Mouse (Mus musculus): ENCODE data around the gene Hrc. TPM values are rescaled to one million over a fixed set of nuclear protein-coding genes. Genes with fewer than 3 reads are reported as not detected.

Gene Hrc
- polyA plus RNA-seq, 1 experiment from 2014 or later = 1.9 TPM

Other genes with a start within 250 kb of the Hrc start
- gene Rcn3, start 243.1 kb upstream of the Hrc start, polyA plus RNA-seq (2016; fragmentation: Nextera tagmentation; extraction: Ambion mirVana) = 261 and 271 TPM in 2 replicates
- gene Fcgrt, start 231.4 kb upstream of the Hrc start, polyA plus RNA-seq (2016; fragmentation: Nextera tagmentation; extraction: Ambion mirVana) = 12.3 and 13.4 TPM in 2 replicates
- gene Rps11, start 210.9 kb upstream of the Hrc start, polyA plus RNA-seq (2016; fragmentation: Nextera tagmentation; extraction: Ambion mirVana) = 1,572 and 1,576 TPM in 2 replicates
- 1,352 and 1,447 TPM in 2 replicates for gene Rpl13a, start 206.5 kb upstream of the Hrc start, polyA plus RNA-seq (2016; fragmentation: Nextera tagmentation; extraction: Ambion mirVana)
- 0.32 TPM in 1 of 2 replicates, not detected in the other for gene Gm45713, start 199.1 kb upstream of the Hrc start, polyA plus RNA-seq (2016; fragmentation: Nextera tagmentation; extraction: Ambion mirVana)
- gene Flt3l, start 198.9 kb upstream of the Hrc start, polyA plus RNA-seq (2016; fragmentation: Nextera tagmentation; extraction: Ambion mirVana) = 0.71 and 0.83 TPM in 2 replicates
- 91.8 and 93.0 TPM in 2 replicates for gene Pih1d1, start 181.0 kb upstream of the Hrc start, polyA plus RNA-seq (2016; fragmentation: Nextera tagmentation; extraction: Ambion mirVana)
- gene Aldh16a1, start 180.7 kb upstream of the Hrc start, polyA plus RNA-seq (2016; fragmentation: Nextera tagmentation; extraction: Ambion mirVana) = 51.4 and 53.8 TPM in 2 replicates
- 0.17 and 0.25 TPM in 2 replicates for gene Slc17a7, start 171.3 kb upstream of the Hrc start, polyA plus RNA-seq (2016; fragmentation: Nextera tagmentation; extraction: Ambion mirVana)
- gene Gfy, start 155.7 kb upstream of the Hrc start, polyA plus RNA-seq (2016; fragmentation: Nextera tagmentation; extraction: Ambion mirVana) = not detected in 2 replicates
- not detected in 2 replicates for gene Pth2, start 154.3 kb upstream of the Hrc start, polyA plus RNA-seq (2016; fragmentation: Nextera tagmentation; extraction: Ambion mirVana)
- 1.0 and 1.7 TPM in 2 replicates for gene Ccdc155, start 130.4 kb upstream of the Hrc start, polyA plus RNA-seq (2016; fragmentation: Nextera tagmentation; extraction: Ambion mirVana)
- gene Dkkl1, start 123.1 kb upstream of the Hrc start, polyA plus RNA-seq (2016; fragmentation: Nextera tagmentation; extraction: Ambion mirVana) = 0.80 and 1.2 TPM in 2 replicates
- gene Tead2, start 119.5 kb upstream of the Hrc start, polyA plus RNA-seq (2016; fragmentation: Nextera tagmentation; extraction: Ambion mirVana) = 316 and 326 TPM in 2 replicates
- 1.6 TPM in 2 replicates for gene Cd37, start 96.2 kb upstream of the Hrc start, polyA plus RNA-seq (2016; fragmentation: Nextera tagmentation; extraction: Ambion mirVana)
- gene Slc6a16, start 94.2 kb upstream of the Hrc start, polyA plus RNA-seq (2016; fragmentation: Nextera tagmentation; extraction: Ambion mirVana) = 0.18 and 0.42 TPM in 2 replicates
- gene Slc6a21, start 57.8 kb upstream of the Hrc start, polyA plus RNA-seq (2016; fragmentation: Nextera tagmentation; extraction: Ambion mirVana) = not detected in 2 replicates
- gene Trpm4, start 1.5 kb upstream of the Hrc start, polyA plus RNA-seq (2016; fragmentation: Nextera tagmentation; extraction: Ambion mirVana) = 14.0 and 16.1 TPM in 2 replicates
- 6.4 and 8.4 TPM in 2 replicates for gene Ppfia3, start 31.7 kb downstream of the Hrc start, polyA plus RNA-seq (2016; fragmentation: Nextera tagmentation; extraction: Ambion mirVana)
- 1.4 and 1.8 TPM in 2 replicates for gene Lin7b, start 35.3 kb downstream of the Hrc start, polyA plus RNA-seq (2016; fragmentation: Nextera tagmentation; extraction: Ambion mirVana)
- 341 and 347 TPM in 2 replicates for gene Snrnp70, start 60.5 kb downstream of the Hrc start, polyA plus RNA-seq (2016; fragmentation: Nextera tagmentation; extraction: Ambion mirVana)
- 0.13 and 0.18 TPM in 2 replicates for gene Kcna7, start 70.4 kb downstream of the Hrc start, polyA plus RNA-seq (2016; fragmentation: Nextera tagmentation; extraction: Ambion mirVana)
- 3.9 and 5.6 TPM in 2 replicates for gene Ntf5, start 78.4 kb downstream of the Hrc start, polyA plus RNA-seq (2016; fragmentation: Nextera tagmentation; extraction: Ambion mirVana)
- gene Lhb, start 85.5 kb downstream of the Hrc start, polyA plus RNA-seq (2016; fragmentation: Nextera tagmentation; extraction: Ambion mirVana) = 0.33 TPM in 1 of 2 replicates, not detected in the other
- 45.2 and 46.2 TPM in 2 replicates for gene Gys1, start 99.6 kb downstream of the Hrc start, polyA plus RNA-seq (2016; fragmentation: Nextera tagmentation; extraction: Ambion mirVana)
- 155 and 156 TPM in 2 replicates for gene Ruvbl2, start 102.8 kb downstream of the Hrc start, polyA plus RNA-seq (2016; fragmentation: Nextera tagmentation; extraction: Ambion mirVana)
- gene Ftl1, start 124.6 kb downstream of the Hrc start, polyA plus RNA-seq (2016; fragmentation: Nextera tagmentation; extraction: Ambion mirVana) = 4,887 and 4,953 TPM in 2 replicates
- 224 and 230 TPM in 2 replicates for gene Bax, start 131.6 kb downstream of the Hrc start, polyA plus RNA-seq (2016; fragmentation: Nextera tagmentation; extraction: Ambion mirVana)
- 1.4 TPM in 2 replicates for gene Tulp2, start 146.6 kb downstream of the Hrc start, polyA plus RNA-seq (2016; fragmentation: Nextera tagmentation; extraction: Ambion mirVana)
- gene Gm45808, start 151.5 kb downstream of the Hrc start, polyA plus RNA-seq (2016; fragmentation: Nextera tagmentation; extraction: Ambion mirVana) = not detected in 2 replicates
- gene Dhdh, start 153.5 kb downstream of the Hrc start, polyA plus RNA-seq (2016; fragmentation: Nextera tagmentation; extraction: Ambion mirVana) = 3.2 and 3.3 TPM in 2 replicates
- gene Nucb1, start 175.1 kb downstream of the Hrc start, polyA plus RNA-seq (2016; fragmentation: Nextera tagmentation; extraction: Ambion mirVana) = 149 and 160 TPM in 2 replicates
- gene Ppp1r15a, start 191.0 kb downstream of the Hrc start, polyA plus RNA-seq (2016; fragmentation: Nextera tagmentation; extraction: Ambion mirVana) = 26.0 and 27.1 TPM in 2 replicates
- gene Plekha4, start 191.0 kb downstream of the Hrc start, polyA plus RNA-seq (2016; fragmentation: Nextera tagmentation; extraction: Ambion mirVana) = 1.4 TPM in 2 replicates
- gene Hsd17b14, start 219.6 kb downstream of the Hrc start, polyA plus RNA-seq (2016; fragmentation: Nextera tagmentation; extraction: Ambion mirVana) = 0.55 and 1.1 TPM in 2 replicates
- gene Bcat2, start 234.9 kb downstream of the Hrc start, polyA plus RNA-seq (2016; fragmentation: Nextera tagmentation; extraction: Ambion mirVana) = 50.4 and 56.5 TPM in 2 replicates